Mouse (Mus musculus) embryonic fibroblast, embryonic 13.5 days (primary cell): Measurements from ENCODE around the gene Dpp4. TPM values are rescaled to one million over a fixed set of nuclear protein-coding genes. Genes with fewer than 3 reads are reported as not detected.

ENCODE experiments used
- H3K27ac ChIP-seq: 2 replicates; pipeline ENCODE4 v1.5.1; 2012; ENCODE audit warnings: low read length, control low read depth, inconsistent platforms; ENCODE audit not compliant: insufficient read depth
- H3K4me1 ChIP-seq: 2 replicates; pipeline ENCODE4 v1.6.1; 2011; ENCODE audit warnings: low read length; ENCODE audit not compliant: control insufficient read depth, insufficient read depth
- H3K4me3 ChIP-seq: 2 replicates; pipeline ENCODE4 v1.5.1; 2011; ENCODE audit warnings: mild to moderate bottlenecking, control low read depth, low read length; ENCODE audit not compliant: insufficient read depth
- CTCF ChIP-seq: IDR thresholded peaks from 2 replicates; pipeline ENCODE4 v1.5.1; 2011; ENCODE audit warnings: mild to moderate bottlenecking, control low read depth, low read length, moderate library complexity, borderline replicate concordance; ENCODE audit not compliant: insufficient read depth
- POLR2A ChIP-seq: IDR thresholded peaks from 2 replicates; pipeline ENCODE4 v1.6.1; 2011; ENCODE audit warnings: low read depth, mild to moderate bottlenecking, control low read depth, low read length, moderate library complexity
- polyA plus RNA-seq: library from polyadenylated mRNA; stranded (reverse); fragments of >200 nt; gene quantifications from 2 replicates; pipeline ENCODE4 v1.2.4, GENCODE M21; 2011; ENCODE audit warnings: low read depth; ENCODE audit not compliant: missing spikeins, insufficient read length

The Dpp4 gene
- polyA plus RNA-seq, 1 experiment: 0.90 TPM

- TF ChIP-seq POLR2A (no peak), CTCF (no peak)
- Histone ChIP-seq H3K27ac (no peak overlapping the region), H3K4me1 (no peaks in the 10 kb centered on the region; the same call in 1 of the 2 replicates), H3K4me3 (no peak overlapping the region)
Observed at GRCm38 (mm10) chr2:62325388-62325787, 86.6 kb downstream of the Dpp4 start.

- TF ChIP-seq CTCF (no peak), POLR2A (no peak)
- Histone ChIP-seq H3K27ac (no peak overlapping the region), H3K4me3 (no peak overlapping the region), H3K4me1 (no peaks in the 10 kb centered on the region; the same call in 1 of the 2 replicates)
Observed at GRCm38 (mm10) chr2:62323078-62323637, 88.9 kb downstream of the Dpp4 start.

GRCm38 (mm10) chr2:62319489-62319888 lies 92.5 kb downstream of the Dpp4 start:
- H3K4me1 ChIP-seq: no peaks in the 10 kb centered on the region
- H3K27ac ChIP-seq: no peak overlapping the region

GRCm38 (mm10) chr2:62316930-62317329 lies 95.1 kb downstream of the Dpp4 start:
- Histone ChIP-seq H3K4me1 (no peaks in the 10 kb centered on the region), H3K4me3 (no peak overlapping the region), H3K27ac (no peak overlapping the region)
- TF ChIP-seq CTCF (no peak), POLR2A (no peak)

More at GRCm38 (mm10) chr2:62319489-62319888, 92.5 kb downstream of the Dpp4 start:
- no peak for TF ChIP-seq CTCF
- no peak for TF ChIP-seq POLR2A
- H3K4me3 ChIP-seq: no peak overlapping the region

GRCm38 (mm10) chr2:62307477-62307876 lies 104.6 kb downstream of the Dpp4 start:
- no peak overlapping the region for H3K27ac ChIP-seq
- TF ChIP-seq POLR2A (no peak), CTCF (no peak)

GRCm38 (mm10) chr2:62306978-62307377 lies 105.1 kb downstream of the Dpp4 start:
- no peak for TF ChIP-seq CTCF
- TF ChIP-seq POLR2A: no peak
- Histone ChIP-seq H3K27ac (no peak overlapping the region), H3K4me3 (no peak overlapping the region), H3K4me1 (no peaks in the 10 kb centered on the region)

More at GRCm38 (mm10) chr2:62307477-62307876, 104.6 kb downstream of the Dpp4 start:
- Histone ChIP-seq H3K4me3 (no peak overlapping the region), H3K4me1 (no peaks in the 10 kb centered on the region)

GRCm38 (mm10) chr2:62301716-62302115 lies 110.3 kb downstream of the Dpp4 start:
- no peak overlapping the region for H3K27ac ChIP-seq
- TF ChIP-seq CTCF (no peak), POLR2A (no peak)

GRCm38 (mm10) chr2:62293846-62294245 lies 118.2 kb downstream of the Dpp4 start:
- TF ChIP-seq POLR2A (no peak), CTCF (no peak)
- no peak overlapping the region for H3K27ac ChIP-seq
- no peaks in the 10 kb centered on the region for H3K4me1 ChIP-seq
- H3K4me3 ChIP-seq: no peak overlapping the region

More at GRCm38 (mm10) chr2:62301716-62302115, 110.3 kb downstream of the Dpp4 start:
- no peaks in the 10 kb centered on the region for H3K4me1 ChIP-seq
- no peak overlapping the region for H3K4me3 ChIP-seq

GRCm38 (mm10) chr2:62287532-62287931 lies 124.5 kb downstream of the Dpp4 start:
- Histone ChIP-seq H3K4me3 (no peak overlapping the region), H3K27ac (no peak overlapping the region), H3K4me1 (no peaks in the 10 kb centered on the region)
- no peak for TF ChIP-seq POLR2A
- TF ChIP-seq CTCF: no peak

- Histone ChIP-seq H3K27ac (no peak overlapping the region), H3K4me3 (no peak overlapping the region), H3K4me1 (no peaks in the 10 kb centered on the region)
- TF ChIP-seq POLR2A: no peak
- TF ChIP-seq CTCF: no peak
Observed at GRCm38 (mm10) chr2:62285847-62286246, 126.2 kb downstream of the Dpp4 start.
